Mouse (Mus musculus) olfactory bulb, adult 2 months (tissue): ENCODE results near the gene Itgal.

Experiments
- CTCF ChIP-seq: fragments of 200-500 bp; IDR thresholded peaks from 2 replicates; pipeline ENCODE4 v1.5.1; 2012; ENCODE audit warnings: low read depth, mild to moderate bottlenecking, low read length, moderate library complexity; ENCODE audit not compliant: insufficient read depth
- POLR2A ChIP-seq: fragments of 200-500 bp; IDR thresholded peaks from 2 replicates; pipeline ENCODE4 v1.6.1; 2012; ENCODE audit warnings: mild to moderate bottlenecking, low read depth, low read length, moderate library complexity; ENCODE audit not compliant: insufficient read depth

- TF ChIP-seq CTCF, result no peak
- no peak for TF ChIP-seq POLR2A
Observed at GRCm38 (mm10) chr7:127313912-127314311, 17.9 kb downstream of the Itgal start.
